Mouse (Mus musculus): ENCODE results near the gene Ifitm6.
"Not testable (repeated sequence)": the region's sequence is repeated elsewhere in the genome, so short reads cannot be mapped to it uniquely, and the experiment has no call there.

Ifitm6 gene

DNA sequence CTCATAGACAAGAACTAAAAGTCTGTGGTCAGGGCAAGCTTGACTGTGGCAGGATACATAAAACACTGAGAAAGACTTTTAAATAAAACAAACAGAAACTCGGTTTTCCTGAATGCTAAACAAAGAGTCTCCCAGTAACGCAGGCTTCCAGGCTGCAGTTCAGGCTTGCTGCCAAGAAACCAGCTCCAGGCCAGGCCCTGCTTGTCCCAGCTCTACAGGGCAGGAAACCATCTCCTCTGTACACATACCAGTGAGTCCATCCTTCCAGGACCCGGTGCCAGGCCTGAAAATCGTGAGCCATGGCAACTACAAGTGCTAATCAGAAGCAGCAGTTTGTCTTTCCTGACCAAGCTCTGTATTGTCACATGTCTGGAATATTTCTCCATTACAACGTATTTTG lies 23.9 kb upstream of the Ifitm6 start:
- DNase-seq (ENCODE audit: low read depth, low spot score): peak; percentile 19

DNA sequence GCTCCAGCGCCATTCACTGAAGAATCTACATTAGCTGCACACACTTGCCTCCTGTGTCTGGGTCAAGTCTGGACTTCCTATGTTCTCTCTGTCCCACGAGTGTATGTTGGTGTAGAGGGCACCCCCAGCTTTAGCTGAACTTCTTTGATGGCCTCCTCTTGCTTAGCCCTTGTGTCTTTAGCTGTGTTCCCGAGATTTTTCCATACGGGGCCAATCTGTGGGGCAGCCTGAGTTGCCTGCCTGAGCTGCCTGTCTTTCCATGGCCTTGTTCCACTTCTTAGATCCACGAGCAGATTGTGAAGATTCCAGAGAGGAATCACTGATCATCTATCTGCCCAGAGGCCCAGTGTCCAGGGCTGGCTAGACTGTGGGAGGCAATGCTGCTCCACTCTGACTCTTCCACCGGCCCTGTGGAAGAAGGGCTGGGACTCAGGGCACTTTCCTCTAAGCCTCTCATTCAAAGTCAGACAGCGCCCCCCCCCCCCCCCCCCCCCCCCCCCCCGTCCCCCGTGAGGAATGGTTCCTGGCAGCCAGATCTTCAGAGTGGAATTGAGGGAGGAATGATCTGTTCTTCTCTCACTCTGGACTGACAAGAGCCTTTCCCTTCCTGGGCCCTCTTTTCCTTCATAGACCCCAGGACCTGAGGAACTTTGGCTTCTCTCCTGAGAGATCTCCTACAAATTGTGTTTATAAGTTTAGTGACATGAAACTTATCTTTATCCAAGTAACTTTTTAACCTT lies 23.3 kb upstream of the Ifitm6 start:
- DNase-seq (ENCODE audit: low read depth, low spot score): no peak

DNA sequence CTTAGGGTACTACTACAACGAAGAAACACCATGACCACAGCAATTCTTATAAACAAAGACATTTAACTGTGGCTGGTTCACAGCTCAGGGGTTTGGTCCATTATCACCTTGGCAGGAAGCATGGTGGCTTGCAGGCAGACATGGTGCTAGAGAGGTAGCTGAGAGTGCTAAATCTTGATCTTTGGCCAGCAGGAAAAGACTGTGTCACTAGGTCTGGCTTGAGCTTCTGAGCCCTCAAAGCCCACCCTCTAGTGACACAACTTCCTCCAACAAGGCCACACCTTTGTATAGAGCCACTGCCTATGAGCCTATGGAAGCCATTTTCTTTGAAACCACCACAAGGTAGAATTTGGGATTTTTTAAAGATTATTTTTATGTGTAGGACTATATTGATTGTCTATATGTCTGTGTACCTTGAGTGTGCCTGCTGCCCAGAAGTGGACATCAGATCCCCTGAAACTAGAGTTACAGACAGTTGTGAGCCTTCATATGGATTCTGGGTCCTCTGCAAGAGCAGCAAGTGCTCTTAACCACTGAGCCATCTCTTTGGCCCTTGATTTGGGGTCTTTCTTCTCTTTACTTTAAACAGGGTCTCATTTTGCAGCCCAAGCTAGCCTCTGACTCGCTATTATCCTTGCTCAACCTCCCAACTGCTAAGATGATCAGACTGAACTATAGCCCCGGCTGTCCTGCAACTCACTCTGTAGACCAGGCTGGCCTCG lies 21.8 kb upstream of the Ifitm6 start:
- DNase-seq (ENCODE audit: low read depth, low spot score): no peak

DNA sequence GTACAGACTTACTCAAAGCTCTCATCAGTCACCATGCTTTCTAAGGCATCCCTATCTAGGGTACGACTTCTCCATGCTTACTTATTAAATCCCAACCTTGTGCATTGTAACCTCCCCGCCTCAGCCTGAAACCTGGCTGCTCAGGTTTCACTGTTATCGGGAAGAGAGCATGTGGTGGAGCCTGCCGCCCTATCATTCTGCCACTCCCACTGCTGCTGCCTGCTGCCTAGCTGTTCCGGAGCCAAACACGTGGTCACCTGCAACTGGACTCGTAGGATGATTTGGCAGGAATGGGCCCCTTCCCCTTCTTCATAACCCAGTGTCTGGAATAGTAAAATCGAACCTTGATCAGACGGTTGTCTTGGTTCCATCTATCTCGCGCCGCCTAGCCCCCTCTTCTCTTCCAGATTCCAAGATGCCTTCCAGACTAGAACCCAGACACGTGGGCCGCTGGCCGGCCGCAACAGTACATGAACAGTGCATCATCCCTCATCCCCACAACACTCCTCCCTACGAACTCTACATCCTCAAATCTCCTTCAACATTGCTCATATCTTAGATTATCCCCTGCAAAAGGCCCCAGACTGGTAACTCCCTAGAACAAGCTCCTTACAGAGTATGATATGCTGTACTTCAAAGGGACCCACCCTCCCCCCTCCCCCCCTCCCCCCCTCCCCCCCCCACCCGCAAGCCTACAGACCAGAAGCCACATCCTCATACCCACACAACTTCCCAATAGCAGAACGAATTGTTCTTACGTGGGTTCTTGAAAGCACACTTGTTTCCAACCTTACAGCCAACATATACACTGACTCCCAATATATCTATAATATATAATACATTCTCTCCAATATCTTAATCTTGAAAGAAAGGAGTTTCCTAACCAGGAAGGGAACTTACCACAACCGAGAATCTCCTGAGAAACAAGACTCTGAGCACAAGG lies 20.6 kb upstream of the Ifitm6 start:
- DNase-seq (ENCODE audit: low read depth, low spot score): no peak

DNA sequence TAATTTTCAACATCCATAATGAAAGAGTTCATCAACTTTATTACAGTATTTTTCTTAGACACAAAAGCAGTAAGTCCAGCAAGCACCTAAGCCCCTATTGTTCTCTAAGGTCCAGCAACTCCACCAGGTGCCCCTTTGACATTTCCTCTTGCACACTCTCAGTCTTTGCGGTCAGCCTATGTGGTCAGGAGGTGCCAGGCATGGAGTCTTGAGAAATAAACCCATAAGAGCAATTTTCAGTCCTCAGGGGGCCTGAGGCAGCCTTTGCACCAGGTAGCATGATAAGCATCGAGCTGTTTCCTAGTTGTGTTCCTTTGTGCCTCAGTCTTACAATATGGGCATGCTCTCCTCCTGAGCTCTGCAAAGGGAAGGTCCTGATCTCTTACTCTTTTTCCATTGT lies 18.9 kb upstream of the Ifitm6 start:
- DNase-seq (ENCODE audit: low read depth, low spot score): not testable (repeated sequence)

DNA sequence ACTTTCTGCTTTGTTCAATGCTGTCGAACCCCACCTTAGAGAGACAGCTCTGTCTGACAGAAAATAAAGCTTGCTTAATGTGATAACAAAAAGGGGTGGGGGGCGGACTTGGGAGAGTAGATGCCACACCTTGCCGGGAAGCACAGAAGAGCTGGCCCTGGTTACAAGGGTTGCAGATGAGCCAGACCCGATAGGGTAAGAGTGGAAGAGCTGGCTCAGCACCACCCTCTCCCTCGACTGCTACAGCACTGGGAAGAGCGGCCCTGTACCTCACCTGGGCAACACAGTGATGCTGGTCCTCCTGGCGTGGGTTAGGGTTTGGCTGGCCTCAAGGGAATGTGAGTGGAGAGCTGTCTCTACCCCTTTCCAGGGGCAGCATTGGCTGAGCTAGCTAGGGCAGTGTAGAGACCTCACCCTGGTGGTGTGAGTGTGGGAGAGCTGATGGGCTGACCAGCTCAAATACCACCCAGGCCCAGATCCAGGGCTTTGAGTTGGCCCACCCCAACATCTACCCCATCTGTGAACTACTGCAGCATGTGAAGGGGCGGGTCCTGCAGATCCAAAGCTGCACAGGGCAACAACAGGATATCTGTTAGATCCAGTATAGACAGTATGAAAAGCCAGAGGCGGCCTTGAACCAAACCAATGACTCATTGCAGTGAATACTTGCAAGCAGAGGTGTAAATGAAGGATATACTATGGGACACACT lies 14.9 kb upstream of the Ifitm6 start:
- DNase-seq (ENCODE audit: low read depth, low spot score): no peak

DNA sequence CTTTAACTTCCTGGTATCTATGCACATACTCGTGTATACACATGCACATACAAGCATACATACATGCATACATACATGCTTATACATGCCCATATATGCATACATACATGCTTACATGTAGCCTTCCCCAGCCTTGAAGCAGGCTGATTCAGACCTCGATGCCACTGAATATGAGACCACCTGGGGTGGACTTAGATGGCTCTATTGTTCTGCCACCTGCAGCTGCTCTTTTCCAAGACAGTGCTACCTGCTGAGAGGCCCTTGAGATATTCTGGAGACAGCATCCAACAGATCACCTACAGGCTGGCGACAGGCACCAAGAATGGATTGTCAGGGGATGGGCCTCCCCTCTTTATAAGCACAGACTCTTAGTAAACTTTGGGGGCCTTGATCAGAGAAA lies 12.7 kb upstream of the Ifitm6 start:
- no peak for DNase-seq (ENCODE audit: low read depth, low spot score)

DNA sequence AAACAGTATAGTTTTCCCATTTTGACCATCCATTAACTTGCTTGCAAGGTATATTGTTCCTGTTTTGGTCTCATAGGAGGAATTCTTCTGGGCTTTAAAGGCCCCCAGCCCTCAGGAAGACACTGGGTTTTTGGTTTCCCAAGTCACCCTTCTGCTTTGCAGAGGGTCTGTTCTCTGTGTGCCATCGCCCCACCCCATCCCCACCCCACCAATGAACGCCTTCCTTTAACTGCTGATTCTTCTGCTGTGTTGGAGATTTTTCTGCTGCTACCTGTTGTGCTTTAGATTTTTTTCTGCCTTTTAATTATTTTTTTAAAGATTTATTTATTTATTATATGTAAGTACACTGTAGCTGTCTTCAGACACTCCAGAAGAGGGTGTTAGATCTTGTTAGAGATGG lies 11.1 kb upstream of the Ifitm6 start, which contains the start of gene Gm17387:
Gene Gm17387, plus strand, starts transcription at position 301 of the 400 bp plus-strand sequence.
- no peak for DNase-seq (ENCODE audit: low read depth, low spot score)

DNA sequence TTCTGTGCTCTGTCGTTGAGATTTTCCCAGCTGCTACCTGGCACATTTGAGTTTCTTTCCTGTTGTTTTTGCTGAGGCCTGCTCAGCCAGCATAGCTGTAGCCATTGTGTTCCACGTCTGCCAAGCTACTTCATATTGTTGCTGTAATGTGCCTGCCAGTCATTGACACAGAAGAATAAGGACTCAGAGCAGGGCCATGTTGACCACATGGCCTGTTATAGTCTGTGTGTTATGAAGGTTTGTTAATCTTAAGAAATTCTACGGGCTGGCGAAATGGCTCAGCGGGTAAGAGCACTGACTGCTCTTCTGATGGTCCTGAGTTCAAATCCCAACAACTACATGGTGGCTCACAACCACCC lies 9.0 kb upstream of the Ifitm6 start:
- no peak for DNase-seq (ENCODE audit: low read depth, low spot score)

DNA sequence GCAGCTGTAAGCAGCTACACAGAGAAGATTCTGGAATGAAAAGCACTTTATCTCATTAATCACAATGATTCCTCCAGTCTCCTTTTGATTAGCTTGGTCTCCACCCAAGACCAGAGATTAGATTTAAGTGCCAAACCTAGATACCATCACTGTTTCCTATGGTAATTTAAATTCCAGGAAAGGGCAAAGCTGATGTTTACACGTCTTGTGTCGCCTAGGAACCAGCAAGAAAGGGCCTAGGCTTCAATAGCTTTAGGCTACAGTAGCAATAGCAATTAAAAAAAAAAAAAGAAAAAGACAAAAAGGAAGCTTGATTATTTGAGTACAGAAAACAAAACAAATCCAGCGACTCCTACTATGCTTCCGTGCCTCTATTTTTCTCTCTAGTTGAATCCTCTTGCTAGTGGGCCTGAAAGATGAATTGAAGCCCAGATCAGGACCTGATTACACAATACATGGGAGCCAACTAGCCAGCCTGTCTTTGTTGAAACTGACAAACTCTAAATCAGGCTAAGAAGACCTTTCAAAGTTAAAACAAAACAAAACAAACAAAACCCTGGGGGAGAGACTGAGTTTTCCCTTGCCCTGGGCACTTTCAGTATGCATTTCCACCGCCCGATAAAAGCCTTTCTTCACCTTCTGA lies 8.5 kb upstream of the Ifitm6 start:
- DNase-seq (ENCODE audit: low read depth, low spot score): peak; percentile 15

DNA sequence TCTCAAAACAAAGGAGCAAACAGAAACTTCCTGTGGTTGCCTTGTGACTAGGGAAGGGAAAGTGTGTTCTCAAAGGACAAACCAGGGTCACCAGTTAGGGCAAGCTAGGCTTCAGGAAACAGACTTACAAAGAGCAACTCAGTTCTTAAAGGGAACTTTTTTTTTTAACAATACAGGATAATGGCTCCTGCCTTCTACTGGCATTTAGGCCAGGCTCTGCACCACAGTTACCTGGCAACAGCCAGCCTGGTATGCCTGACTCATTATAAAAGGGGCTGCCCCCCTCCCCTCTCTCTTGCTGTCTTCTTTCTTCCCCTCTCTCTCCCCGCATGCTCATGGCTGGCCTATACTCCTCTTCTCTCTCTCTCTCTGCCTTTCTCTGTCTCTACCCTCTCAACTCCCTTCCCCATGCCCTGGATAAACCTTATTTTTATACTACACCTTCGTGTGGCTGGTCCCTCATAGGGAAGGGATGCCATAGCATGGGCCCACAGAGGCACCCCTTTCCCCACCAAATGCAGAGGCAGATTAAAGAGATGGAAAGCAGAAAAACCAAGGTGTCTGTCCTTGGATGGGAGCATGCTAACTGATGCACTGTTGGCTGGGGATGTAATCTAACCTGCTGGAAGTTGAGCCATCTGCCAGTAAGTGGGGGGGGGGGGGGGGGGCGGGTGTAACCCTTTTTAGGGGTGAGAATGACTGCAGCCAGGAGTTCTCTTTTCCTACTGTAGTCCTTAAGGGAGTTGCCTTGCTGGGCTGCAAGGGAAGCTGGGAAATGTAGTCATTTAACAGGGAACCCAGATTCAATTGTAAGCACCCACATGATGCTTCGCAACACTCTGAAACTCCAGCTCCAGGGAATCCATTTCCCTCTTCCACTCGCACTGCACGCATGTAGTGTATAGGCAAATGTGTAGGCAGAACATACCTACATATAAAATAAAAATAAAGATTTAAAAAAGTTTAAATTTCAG lies 7.4 kb upstream of the Ifitm6 start:
- DNase-seq (ENCODE audit: low read depth, low spot score): peak; percentile 61

DNA sequence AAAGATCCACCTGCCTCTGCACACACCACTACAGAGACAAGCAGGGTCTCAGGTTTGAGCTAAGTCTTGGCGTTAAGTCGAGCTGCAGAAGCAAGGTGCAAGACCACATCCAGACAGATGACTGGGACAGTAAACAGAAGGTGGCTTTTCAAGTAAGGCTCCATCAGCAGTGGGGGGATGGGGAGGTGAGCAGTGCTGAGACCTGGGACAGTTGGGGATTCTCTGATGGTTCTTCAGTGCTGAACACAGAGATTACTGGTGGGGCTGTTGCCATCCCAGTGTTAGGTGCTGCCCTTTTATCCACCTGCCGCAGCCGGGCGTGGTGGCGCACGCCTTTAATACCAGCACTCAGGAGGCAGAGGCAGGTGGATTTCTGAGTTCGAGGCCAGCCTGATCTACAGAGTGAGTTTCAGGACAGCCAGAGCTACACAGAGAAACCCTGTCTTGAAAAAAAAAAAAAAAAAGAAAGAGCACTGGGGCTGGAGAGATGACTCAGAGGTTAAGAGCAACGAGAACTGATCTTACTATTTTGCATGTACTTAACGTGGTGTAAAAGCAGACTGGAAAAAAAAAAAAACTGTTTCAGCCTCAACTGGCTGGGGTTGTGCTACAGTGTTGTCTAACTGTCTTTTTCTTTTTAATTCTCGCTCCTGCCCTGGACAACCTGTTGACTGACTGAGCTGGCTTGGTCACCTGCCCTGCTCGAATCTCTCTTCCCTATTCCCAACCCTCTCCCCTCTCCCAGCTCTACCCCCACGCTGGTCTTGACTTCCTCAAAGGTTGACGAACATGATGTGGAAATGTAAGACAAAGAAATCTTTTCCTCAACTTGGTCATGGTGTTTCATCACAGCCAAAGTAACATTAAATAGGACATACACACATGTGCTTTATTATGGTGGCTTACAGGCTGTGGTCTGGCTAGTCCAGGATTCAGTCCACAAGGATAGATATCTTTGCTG lies 4.0 kb upstream of the Ifitm6 start:
- DNase-seq (ENCODE audit: low read depth, low spot score): no peak

DNA sequence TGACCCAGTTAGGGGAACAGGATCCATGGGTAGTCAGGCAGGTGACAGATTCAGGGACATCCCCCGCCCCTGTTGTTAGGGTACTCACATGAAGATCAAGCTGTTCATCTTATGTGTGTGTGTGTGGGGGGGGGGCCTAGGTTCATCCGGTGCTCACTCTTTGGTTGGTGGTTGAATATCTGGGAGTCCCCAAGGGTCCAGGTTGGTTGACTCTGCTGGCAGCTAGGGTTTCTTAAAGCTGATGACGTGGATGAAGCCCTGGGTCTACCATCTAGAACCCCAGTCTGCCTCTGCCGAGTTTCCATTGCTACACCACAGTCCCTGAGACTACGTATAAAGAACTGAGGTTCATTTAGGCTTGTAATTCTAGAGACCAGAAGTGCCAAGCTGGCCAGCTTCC lies 1.3 kb upstream of the Ifitm6 start:
- DNase-seq (ENCODE audit: low read depth, low spot score): no peak

DNA sequence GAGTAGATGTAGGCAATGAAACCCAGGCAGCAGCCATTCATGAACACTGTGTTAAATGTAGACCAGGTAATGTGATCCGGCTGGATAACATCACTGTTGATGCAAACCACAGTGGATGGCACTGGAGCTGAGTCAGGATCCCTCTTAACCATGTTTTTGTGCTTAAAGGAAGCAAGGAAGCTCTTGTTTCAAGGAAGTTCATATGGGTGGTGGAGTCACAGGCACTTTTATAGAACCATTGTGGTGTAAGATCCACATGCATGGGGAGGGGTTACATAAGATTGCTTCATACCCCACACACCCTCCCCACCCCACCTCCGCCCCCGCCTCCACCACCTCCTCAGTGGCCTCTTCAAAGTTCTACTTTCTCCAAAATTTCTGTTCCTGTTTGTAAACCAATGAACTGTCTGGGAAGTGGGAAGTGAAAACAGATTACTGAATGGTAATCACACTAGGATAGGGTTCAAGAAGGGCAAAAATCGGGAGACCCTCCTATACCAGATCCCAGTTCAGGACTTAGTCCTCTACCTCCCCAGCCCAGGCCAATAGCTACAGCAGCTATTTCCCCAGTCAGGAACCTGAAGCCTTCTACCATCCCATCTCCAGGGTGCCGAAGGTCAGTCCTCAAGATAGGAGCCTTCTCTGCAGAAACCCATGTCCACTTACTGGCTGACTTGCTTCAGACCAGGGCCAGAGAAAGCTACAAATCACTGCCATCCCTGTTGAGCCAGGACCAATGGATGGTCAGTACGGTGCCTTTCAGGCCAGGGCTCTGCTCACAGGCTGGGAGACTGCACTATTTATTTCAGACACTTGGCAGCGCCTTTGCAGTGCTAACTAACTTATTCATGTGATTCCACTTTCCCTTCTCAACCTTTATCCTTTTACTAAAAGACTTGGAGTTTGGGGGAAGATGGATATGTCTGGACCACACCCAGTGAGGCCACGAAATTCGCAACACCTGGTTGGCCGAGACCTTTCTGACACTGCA lies 722 bp downstream of the Ifitm6 start:
- DNase-seq (ENCODE audit: low read depth, low spot score): no peak

DNA sequence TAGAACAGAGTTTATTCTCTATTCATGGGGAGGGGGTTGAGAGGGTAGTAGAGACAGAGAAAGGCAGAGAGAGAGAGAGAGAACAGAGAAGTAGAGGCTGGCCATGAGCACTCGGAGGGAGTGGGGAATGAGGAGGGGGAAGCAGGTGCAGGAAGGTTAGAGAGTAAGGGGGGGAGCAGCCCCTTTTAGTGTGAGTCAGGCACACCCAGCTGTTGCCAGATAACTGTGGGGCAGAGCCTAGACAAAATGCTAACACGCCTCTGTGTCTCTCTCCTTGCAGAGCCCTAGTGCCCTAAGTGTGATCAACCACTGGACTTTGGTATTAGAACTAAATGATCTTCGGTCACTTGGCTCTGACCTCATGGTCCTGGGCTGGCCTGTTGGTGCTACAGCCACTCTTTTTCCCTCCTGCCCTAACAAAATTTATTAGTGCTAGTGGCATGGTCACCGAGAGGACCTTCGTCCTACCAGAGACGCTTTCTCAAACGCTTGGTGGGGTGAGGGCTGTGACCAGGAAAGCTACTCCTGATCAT lies 6.4 kb downstream of the Ifitm6 start:
- DNase-seq (ENCODE audit: low read depth, low spot score): no peak

DNA sequence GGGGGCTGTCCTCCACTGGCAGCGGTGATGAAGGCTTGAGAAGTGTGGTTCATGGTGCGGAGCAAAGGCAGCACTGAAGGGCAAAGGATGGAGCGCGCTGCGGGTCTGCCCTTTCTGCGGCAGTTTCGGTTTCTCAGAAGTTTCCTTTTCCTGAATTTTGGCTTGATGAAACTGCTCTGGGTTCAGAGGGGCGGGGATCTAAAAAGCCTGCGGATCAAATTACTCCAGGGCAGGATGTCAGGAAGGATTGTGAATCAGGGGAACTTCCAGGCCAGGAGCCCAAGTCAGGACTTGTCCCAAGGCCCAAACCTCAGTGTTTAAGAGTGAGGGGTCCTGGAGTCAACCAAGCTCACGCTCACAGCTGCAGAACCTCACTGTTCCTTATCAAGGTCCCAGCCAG lies 7.1 kb downstream of the Ifitm6 start, which contains the start of gene Ifitm3:
Gene Ifitm3, minus strand, starts transcription at position 178 of the 400 bp plus-strand sequence.
- peak; percentile 44 for DNase-seq (ENCODE audit: low read depth, low spot score)

DNA sequence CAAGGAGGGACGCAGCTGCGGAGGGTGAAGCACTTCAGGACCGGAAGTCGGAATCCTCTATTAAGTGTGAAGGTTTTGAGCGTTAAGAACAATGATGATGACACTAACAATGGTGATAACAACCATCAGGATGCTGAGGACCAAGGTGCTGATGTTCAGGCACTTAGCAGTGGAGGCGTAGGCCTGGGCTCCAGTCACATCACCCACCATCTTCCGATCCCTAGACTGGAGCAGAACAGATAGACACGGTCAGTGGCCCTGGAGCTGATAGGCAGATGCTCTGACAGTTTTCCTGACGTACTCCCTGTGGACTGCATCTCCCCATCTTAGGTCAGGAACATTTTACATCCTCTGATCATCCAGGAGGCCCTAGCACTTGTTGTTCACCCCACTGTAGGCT lies 8.1 kb downstream of the Ifitm6 start:
- DNase-seq (ENCODE audit: low read depth, low spot score): no peak

Data from mesoderm, embryonic 11.5 days (tissue).